Mouse (Mus musculus) heart, postnatal 0 days (tissue): Measurements from ENCODE around the gene Agpat3.
A peak's percentile ranks its signal among the peaks of the same experiment; 100 is the strongest.

ENCODE experiments used
- CTCF ChIP-seq: IDR thresholded peaks from 2 replicates; pipeline ENCODE4 v1.5.1; 2016; ENCODE audit warnings: antibody characterized with exemption, control low read depth, low read depth
- EP300 ChIP-seq: IDR thresholded peaks from 2 replicates; pipeline ENCODE4 v1.6.1; 2016; ENCODE audit warnings: antibody characterized with exemption, low read depth

GRCm38 (mm10) chr10:78392072-78392471 lies 39.8 kb upstream of the Agpat3 start:
- TF ChIP-seq EP300 = no peak
- peak; percentile 85 for TF ChIP-seq CTCF
